Mouse (Mus musculus) testis, adult 2 months (tissue): ENCODE results near the gene Rpgrip1l. TPM values are rescaled to one million over a fixed set of nuclear protein-coding genes. Genes with fewer than 3 reads are reported as not detected.

ENCODE experiments used
- H3K27ac ChIP-seq: fragments of 200-500 bp; 2 replicates; pipeline ENCODE4 v1.5.1; 2012; ENCODE audit warnings: low read depth, low read length; ENCODE audit not compliant: control insufficient read depth, insufficient read depth
- H3K27me3 ChIP-seq: fragments of 200-500 bp; 2 replicates; pipeline ENCODE4 v1.6.1; 2012; ENCODE audit warnings: mild to moderate bottlenecking, low read length, moderate library complexity; ENCODE audit not compliant: control insufficient read depth, insufficient read depth
- H3K36me3 ChIP-seq: fragments of 200-500 bp; 2 replicates; pipeline ENCODE4 v1.6.1; 2012; ENCODE audit warnings: mild to moderate bottlenecking, low read length; ENCODE audit not compliant: control insufficient read depth, insufficient read depth
- H3K4me1 ChIP-seq: fragments of 200-500 bp; 2 replicates; pipeline ENCODE4 v1.6.1; 2012; ENCODE audit warnings: low read length; ENCODE audit not compliant: control insufficient read depth, insufficient read depth
- H3K4me3 ChIP-seq: fragments of 200-500 bp; 2 replicates; pipeline ENCODE4 v1.5.1; 2012; ENCODE audit warnings: low read depth, mild to moderate bottlenecking, low read length, moderate library complexity, mixed read lengths; ENCODE audit not compliant: control insufficient read depth
- CTCF ChIP-seq: fragments of 200-500 bp; IDR thresholded peaks from 2 replicates; pipeline ENCODE4 v1.5.1; 2012; ENCODE audit warnings: low read depth, mild to moderate bottlenecking, inconsistent platforms, low read length, moderate library complexity; ENCODE audit not compliant: control insufficient read depth, insufficient read depth, insufficient replicate concordance
- POLR2A ChIP-seq: fragments of 200-500 bp; IDR thresholded peaks from 2 replicates; pipeline ENCODE4 v1.6.1; 2012; ENCODE audit warnings: low read depth, mild to moderate bottlenecking, inconsistent platforms, low read length, moderate library complexity; ENCODE audit not compliant: control insufficient read depth
- polyA plus RNA-seq: library from polyadenylated mRNA; depleted of rRNA; stranded (reverse); fragments of >200 nt; gene quantifications from 2 replicates; pipeline ENCODE4 v1.2.3, GENCODE M21; 2012

Gene Rpgrip1l
- polyA plus RNA-seq, 1 experiment: 20.4 TPM

DNA sequence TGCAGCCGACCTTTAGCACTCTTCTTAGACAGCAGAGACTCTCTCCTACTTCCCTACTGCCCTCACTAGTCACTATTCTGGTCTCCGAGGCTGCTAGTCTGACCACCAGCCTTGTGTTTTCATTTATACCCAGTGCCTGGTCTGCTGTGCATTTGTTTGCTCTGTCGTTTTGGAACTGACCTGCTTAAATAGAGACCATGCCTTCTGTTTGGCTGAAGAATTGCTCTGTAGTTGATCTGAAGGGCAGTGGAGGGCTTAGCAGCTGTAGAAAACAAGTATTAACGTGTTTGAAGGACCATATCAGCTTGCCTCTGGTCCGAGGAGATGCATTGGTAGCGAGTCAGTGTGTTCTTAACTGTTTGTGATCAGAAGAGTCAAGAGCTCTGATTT is 16.4 kb upstream of the Rpgrip1l start:
- Histone ChIP-seq H3K4me1 (peaks cover 3% of the 10 kb centered on the region; the same call in 1 of the 2 replicates), H3K36me3 (no peaks in the 10 kb centered on the region)

GRCm38 (mm10) chr8:91329056-91329455 is 16.0 kb upstream of the Rpgrip1l start:
- Histone ChIP-seq H3K27ac (no peak overlapping the region), H3K36me3 (no peaks in the 10 kb centered on the region), H3K27me3 (no peaks in the 10 kb centered on the region), H3K4me1 (peaks cover 4% of the 10 kb centered on the region), H3K4me3 (no peak overlapping the region)
- TF ChIP-seq POLR2A (no peak), CTCF (no peak)

More for the DNA sequence above, 16.4 kb upstream of the Rpgrip1l start:
- H3K27ac ChIP-seq: no peak overlapping the region
- no peaks in the 10 kb centered on the region for H3K27me3 ChIP-seq
- TF ChIP-seq POLR2A: no peak
- TF ChIP-seq CTCF: no peak
- no peak overlapping the region for H3K4me3 ChIP-seq

DNA sequence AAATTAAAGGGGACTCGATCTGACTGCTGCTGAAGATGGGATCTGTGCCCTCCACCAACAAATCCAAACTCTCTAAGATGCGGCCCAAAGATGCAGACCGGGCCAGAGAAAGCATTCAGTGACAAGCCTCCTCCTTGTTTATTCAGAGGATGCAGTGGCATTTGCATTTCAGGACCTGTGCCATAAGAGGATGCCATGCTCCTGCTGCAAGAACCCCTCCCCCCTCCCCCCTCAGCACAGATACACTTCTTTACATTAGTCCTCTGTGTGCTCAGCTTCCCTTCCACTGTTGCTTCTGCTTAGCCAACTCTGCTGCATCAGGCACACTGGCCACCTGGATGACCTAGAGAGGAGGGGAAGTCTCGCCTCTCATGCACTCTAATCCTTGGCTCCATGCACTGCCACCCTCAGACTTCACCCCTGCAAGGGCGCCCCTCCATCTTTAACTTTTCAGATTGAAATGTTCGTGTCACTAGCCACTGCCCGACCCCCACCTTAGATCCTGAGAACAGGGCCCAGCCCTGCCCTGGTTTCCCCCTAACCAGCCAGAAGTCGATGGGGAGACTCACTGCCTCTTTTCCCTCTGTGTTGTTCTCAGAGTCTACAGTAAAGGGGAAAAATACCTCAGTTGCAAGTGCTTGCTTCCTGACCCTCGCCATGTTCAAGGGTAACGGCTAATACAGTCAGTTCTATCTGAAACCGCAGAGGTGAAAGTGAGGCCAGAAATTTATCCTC is 14.6 kb upstream of the Rpgrip1l start:
- H3K27ac ChIP-seq: no peak overlapping the region
- peaks cover 5% of the 10 kb centered on the region for H3K4me1 ChIP-seq
- TF ChIP-seq CTCF: no peak
- TF ChIP-seq POLR2A: no peak

DNA sequence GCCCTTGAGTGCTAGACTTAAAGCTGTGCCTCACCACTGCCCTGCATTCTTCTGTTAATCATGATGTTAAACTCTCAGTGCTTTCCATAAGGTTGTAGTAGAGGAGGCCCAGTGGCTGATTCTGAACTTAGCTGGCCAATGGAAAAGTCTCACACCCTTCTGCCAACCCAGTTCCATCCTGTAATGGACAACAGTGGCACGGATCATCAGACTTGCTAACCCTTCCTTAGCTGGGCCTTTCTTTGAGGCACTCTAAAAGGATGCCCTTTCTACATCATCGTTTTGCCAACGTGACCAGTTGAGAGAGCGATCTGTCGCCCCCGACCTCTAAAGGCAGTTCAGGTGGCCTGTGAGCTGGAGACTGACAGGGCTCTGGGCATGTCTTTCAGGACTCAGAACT is 13.9 kb upstream of the Rpgrip1l start:
- H3K36me3 ChIP-seq: no peaks in the 10 kb centered on the region
- no peak overlapping the region for H3K27ac ChIP-seq
- TF ChIP-seq CTCF (no peak), POLR2A (no peak)
- no peaks in the 10 kb centered on the region for H3K27me3 ChIP-seq
- H3K4me1 ChIP-seq: peaks cover 5% of the 10 kb centered on the region
- H3K4me3 ChIP-seq: no peak overlapping the region

More for the DNA sequence above, 14.6 kb upstream of the Rpgrip1l start:
- Histone ChIP-seq H3K36me3 (no peaks in the 10 kb centered on the region), H3K4me3 (no peak overlapping the region), H3K27me3 (no peaks in the 10 kb centered on the region)

GRCm38 (mm10) chr8:91326018-91326417 is 13.0 kb upstream of the Rpgrip1l start:
- Histone ChIP-seq H3K4me1 (peaks cover 5% of the 10 kb centered on the region), H3K36me3 (no peaks in the 10 kb centered on the region), H3K27ac (no peak overlapping the region), H3K4me3 (no peak overlapping the region), H3K27me3 (no peaks in the 10 kb centered on the region)
- TF ChIP-seq POLR2A (no peak), CTCF (no peak)

DNA sequence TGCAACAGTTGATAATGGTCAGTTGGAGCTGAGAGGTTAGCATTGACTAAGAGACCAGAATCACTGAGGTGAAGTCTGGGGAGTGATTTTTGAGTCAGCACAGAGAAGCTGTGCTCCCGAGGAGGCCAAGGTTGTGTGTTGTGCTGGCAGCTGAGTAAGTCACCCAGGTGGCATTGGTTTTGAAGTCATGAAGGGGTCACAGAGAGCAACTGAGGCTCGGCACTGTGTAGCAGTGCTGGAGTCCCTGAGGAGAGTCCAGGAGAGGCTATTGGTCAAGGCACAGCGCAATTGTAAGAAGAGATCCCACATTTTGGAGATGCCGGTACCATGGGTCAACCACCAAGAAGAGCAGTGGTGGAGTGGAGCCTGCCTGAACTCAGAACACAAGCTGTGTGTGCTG is 11.9 kb upstream of the Rpgrip1l start:
- Histone ChIP-seq H3K27ac (no peak overlapping the region), H3K4me1 (peaks cover 5% of the 10 kb centered on the region), H3K36me3 (no peaks in the 10 kb centered on the region), H3K4me3 (no peak overlapping the region), H3K27me3 (no peaks in the 10 kb centered on the region)
- TF ChIP-seq POLR2A (no peak), CTCF (no peak)

GRCm38 (mm10) chr8:91324271-91324670 is 11.2 kb upstream of the Rpgrip1l start:
- H3K4me1 ChIP-seq: peaks cover 5% of the 10 kb centered on the region
- H3K4me3 ChIP-seq: no peak overlapping the region
- H3K27me3 ChIP-seq: no peaks in the 10 kb centered on the region
- H3K27ac ChIP-seq: no peak overlapping the region
- no peak for TF ChIP-seq POLR2A
- 0 out of 2 replicates have a peak, but pooled peaks have one; percentile 26 for TF ChIP-seq CTCF
- H3K36me3 ChIP-seq: no peaks in the 10 kb centered on the region

- no peaks in the 10 kb centered on the region for H3K36me3 ChIP-seq
- no peaks in the 10 kb centered on the region for H3K27me3 ChIP-seq
- H3K27ac ChIP-seq: no peak overlapping the region
- TF ChIP-seq POLR2A: no peak
- TF ChIP-seq CTCF: no peak
- H3K4me3 ChIP-seq: no peak overlapping the region
- peaks cover 5% of the 10 kb centered on the region for H3K4me1 ChIP-seq
Measured at GRCm38 (mm10) chr8:91323511-91323910, 10.4 kb upstream of the Rpgrip1l start.
